Mouse (Mus musculus) heart, postnatal 36 days (tissue): ENCODE data around the gene Rsrc1. TPM values are rescaled to one million over a fixed set of nuclear protein-coding genes. Genes with fewer than 3 reads are reported as not detected.
"Not testable (repeated sequence)": the region's sequence is repeated elsewhere in the genome, so short reads cannot be mapped to it uniquely, and the experiment has no call there.

Source experiments
- DNase-seq, 2 experiments: peaks; one replicate each; pipeline ENCODE4 v3.0.0; 2021 to 2022
- intact Hi-C: fragments of 180-260 bp; cut with DNase I; formaldehyde crosslinking; loops from one replicate; pipeline ENCODE4 v1.15.1; 2025
- total RNA-seq, 2 experiments: library from RNA; stranded (reverse); gene quantifications; 2 replicates each; pipeline ENCODE4 v1.2.3; 2021

The Rsrc1 gene
- total RNA-seq, 2 experiments from 2014 or later: 9.3 to 13.5 TPM

DNA sequence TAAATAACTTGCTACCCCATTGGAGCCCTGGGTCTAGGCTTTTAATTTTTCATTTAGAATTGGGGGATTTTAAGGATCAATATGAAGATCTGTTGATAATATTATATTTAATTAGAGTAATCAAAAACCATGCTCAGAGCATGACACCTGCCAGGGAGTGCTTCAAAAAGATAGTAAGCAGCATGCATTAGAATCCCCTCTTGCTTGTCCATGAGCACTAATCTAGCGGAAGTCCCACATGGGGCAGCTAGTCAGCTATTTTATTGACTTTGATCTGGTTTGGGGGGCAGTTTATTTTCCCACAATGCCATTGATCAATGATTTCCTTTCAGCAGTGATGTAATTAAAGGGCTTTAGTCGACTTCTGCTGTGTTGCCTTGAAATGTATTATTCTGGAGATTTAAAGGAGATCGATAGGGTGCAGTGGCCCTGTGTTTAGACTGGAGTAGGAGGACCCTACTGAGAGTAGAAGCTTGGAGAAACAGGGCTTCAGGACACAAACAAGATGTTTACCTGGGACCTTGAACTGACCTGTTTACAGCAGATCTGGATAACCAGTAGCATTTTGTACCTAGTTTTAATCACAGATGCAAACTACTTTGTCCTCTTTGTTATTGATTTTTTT, 251.5 kb downstream of the Rsrc1 start:
- no peak for DNase-seq
- intact Hi-C loops: no loop called here

DNA sequence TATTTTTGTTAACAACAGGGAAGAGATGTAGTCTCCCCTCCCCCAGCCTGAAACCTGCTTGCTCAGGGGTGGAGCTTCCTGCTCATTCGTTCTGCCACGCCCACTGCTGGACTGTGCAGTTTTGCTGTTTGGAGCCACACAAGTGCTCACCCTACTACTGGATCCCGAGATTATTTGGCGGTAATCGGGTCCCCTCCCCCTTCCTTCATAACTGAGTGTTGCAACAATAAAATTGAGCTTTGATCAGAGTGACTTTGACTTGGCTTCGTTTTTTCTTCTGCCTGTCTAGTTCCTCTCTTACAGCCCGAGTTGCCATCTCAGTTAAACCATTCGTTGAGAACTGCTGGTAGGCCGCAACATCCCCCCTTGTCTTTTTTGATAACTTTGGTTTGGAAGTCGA, 261.3 kb downstream of the Rsrc1 start:
- intact Hi-C loops, DNase-seq: not testable (repeated sequence)

DNA sequence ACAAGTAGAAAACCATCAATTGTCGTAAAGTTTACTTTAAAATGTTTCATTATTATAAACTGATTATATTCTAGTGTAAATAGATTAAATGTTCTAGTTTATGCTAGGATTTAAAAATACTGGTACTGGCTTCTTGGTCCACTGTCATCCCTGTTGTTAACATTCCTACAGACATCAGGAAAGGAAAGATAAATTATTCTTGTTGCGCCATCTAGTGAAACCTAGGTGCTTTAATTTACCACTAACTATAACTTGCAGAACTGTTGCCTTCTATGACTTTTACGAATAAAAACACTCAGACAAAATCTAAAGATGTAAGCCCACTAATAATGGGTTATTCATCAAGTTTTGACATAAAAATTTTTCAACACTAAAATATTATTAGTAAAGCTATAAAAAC, 286.3 kb downstream of the Rsrc1 start:
- intact Hi-C loops: loop anchor here (1.0 to 2.0 kb wide), 2 partner anchors 857 to 935 kb away; no protein-coding TSS in a partner anchor
- DNase-seq: no peak

DNA sequence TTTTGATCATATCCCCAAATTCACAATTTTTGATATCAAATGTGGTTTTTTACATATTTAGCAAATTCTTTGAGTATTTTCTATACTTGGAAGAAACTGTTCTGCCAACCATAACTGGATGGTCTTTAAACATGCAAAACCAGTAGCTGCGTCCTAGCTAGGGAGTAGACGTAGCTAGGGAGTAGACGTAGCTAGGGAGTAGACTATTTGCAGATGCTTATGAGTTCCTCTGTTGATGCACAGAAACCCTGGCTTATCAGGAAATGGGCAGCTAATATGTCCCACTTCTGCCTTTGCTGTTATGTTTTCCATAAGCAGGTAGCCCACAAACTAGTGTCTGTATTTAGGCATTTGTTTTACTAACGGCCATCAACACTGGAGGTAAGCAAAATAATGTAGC, 298.6 kb downstream of the Rsrc1 start:
- no peak for DNase-seq
- intact Hi-C loops: no loop called here

DNA sequence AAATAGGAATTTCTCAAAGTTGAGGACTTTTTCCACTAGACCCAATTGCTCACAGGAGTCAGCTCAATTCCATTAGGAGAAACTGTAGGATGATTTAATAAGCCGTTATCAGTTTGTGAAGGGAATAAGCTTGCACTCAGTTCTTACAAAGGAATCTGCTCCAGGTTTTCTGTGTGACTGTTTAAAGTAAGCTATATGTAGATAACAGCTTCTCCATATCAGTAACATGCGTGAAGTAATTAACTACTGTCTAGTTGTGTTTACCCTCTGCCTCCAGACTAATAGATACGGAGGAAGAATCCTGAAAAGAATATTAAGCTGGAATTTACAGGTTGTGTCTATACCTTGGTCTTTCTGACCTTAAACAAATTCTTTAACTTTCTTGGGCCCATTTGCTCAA, 299.1 kb downstream of the Rsrc1 start:
- intact Hi-C loops: no loop called here
- no peak for DNase-seq

DNA sequence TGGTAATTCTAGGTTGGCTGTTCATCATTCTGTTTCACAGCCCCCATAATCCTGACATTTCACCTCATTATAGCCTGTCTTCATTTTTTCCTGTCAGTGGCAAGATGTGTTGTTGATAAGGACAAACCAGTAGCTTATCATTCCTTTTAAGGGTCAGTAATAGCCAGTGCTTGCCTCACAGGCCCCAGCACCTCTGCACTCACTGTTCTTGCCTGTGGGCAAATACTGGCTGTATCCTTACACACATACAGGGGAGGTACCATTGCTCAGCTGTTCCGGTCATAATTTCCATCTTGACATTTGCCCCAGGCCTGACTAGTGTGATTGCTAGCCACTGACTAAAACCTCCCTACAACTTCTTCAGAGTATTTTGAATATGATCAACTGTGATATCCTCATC, 302.8 kb downstream of the Rsrc1 start:
- intact Hi-C loops: no loop called here
- DNase-seq: no peak

DNA sequence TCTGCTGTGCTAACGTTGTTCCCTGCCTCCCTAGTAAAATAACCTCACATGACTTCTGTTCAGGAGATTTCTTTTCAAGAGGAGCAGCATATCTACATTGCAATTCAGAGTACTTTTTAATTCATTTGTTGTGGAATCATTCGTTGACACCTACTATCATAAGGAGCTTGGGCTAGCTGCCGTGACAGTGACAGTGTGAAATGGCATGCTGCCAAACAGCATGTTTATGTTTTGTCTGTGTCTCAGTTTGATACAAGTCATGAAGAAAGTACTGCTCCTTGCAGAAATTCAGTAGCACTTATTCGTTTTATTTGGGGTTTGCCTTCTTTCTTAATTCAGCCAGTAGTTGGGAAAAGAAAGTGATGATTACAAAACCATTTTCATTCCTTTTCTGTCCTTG, 303.7 kb downstream of the Rsrc1 start:
- no peak for DNase-seq
- intact Hi-C loops: no loop called here

DNA sequence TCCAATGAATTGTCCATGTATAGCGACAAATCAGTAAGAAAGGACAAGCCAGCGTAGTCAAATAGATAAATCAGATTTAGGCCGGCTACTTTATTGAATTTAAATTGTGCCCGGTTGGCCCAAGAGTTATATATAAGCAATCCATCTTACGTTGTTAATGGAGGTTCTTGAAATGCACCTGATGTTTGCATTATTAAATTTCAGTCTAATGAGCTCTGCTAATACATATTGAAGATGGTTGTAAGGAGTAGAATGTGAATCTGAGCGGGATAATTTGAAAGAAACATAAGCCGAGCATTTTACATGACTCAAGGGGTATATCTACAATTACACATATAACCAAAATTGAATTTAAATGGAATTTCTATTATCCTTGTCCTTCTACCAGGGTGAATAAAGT, 307.5 kb downstream of the Rsrc1 start:
- intact Hi-C loops: no loop called here
- DNase-seq: no peak

DNA sequence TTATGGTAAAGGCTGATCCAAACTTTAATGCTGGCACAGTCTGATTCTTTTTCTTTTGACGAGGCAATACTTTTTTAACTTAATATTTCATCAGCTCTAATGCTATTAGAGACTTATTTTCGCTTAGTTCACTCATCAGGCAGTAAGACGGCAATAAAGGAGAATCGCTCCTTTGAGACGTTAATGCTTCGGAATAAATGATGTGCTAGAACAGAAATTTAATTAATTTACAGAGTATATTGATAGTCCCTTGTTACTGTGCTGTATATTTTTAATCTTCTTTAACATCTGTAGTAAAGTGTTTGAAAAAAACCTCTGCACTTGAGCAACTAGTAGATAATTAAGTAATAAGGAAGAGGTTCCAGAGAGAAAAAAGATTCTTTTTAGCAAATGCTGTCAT, 308.3 kb downstream of the Rsrc1 start:
- intact Hi-C loops: no loop called here
- DNase-seq: no peak

DNA sequence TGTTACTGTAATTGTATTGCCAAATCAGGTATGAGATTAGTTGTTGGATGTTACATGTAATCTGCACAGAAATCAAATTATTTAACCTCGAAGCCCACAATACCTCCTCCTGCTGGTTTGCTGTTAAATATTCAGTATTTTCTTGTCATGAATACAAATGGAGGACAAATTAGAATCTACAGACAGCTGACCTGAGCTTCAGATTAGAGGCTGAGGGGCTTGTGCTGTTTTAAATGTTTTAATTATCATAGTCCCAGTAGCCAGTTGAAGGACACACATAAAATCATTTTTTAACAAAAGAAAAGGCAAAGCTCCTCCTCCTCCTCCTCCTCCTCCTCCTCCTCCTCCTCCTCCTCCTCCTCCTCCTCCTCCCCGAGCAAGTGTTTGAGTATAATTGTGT, 327.5 kb downstream of the Rsrc1 start:
- intact Hi-C loops: no loop called here
- no peak for DNase-seq

DNA sequence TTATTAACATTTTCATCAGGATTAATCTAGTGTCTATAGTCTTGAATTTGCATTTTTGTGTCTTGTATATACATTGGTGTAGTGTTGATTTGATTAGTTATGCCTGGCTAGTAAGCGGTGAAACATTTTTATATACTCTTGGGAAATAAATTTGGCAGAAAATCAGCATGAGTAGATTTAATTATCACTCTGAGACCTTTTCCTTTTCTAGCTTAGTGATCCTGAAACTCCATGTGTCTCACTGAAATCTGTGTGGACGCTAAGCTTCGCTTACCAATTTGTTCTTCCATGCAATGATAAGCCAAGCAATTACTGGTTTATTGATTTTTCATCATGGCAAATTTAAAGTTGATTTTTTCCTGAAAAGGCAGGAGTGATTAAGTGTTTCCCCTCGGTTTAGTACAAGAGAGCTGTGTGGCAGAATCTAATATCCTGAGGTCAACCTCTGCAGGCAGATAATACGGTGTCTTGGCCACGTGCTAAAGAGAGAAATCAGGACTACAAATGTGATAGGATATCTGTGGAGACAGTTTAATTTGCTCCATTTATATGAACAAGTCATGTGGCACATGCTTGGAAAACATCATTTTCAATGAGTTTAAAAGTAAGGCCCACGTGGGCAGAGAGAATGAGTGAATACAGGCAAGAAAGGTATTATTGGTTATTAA, 328.6 kb downstream of the Rsrc1 start:
- no peak for DNase-seq
- intact Hi-C loops: no loop called here

DNA sequence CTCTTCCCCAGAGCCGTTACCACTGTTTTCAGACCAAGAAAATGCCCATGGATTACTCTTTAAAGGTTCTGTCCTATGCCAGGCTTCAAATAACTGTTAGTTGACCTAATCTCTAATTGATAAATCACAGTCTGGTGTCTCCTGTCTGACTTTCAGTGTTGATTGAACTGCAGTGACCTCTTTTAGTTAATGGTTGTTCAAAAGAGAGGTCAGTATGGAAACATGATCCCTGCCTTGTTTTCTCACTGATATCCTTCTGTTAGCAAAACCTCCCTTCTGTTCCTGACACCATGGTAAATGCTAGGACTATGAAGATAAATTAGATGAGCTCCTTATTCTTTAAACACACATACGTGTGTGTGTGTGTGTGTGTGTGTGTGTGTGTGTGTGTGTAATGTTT, 330.2 kb downstream of the Rsrc1 start:
- DNase-seq: no peak
- intact Hi-C loops: no loop called here

DNA sequence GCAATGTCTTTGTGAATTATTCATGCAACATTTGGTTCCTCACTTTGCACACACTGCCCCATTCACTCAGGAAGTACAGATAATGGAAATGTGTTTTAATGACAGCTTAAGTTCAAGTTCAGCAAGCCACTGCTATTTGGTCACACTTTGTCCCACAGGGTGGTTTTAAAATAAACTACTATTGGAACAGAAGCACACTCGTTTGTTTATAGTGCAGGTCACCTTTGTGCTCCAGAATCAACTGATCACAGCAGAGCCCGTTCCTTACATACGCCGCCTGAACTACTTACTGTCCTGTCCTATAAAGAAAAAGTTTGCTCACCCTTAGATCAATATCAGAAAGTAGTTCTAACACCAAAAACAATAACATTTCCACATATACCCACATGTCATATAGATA, 341.2 kb downstream of the Rsrc1 start:
- intact Hi-C loops: no loop called here
- DNase-seq: no peak

DNA sequence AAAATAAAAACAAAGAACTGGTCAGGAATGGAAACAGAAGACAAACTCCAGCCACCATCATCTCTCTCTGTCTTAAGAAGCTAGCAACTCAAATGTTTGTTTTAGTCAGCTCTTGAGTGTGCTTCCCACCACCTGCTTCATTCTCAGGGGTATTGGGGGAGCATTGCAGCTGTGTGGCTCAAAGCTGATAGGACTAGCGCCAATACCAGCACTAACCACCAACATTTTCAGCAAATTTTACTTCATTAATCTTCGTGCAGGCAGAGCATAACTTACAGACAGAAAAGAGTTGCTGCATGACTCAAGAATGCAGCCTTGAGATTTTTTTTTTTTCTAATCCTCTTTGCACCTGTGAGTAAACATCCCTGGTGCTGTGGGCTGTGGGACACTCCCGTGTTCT, 358.4 kb downstream of the Rsrc1 start:
- intact Hi-C loops: no loop called here
- DNase-seq: no peak

DNA sequence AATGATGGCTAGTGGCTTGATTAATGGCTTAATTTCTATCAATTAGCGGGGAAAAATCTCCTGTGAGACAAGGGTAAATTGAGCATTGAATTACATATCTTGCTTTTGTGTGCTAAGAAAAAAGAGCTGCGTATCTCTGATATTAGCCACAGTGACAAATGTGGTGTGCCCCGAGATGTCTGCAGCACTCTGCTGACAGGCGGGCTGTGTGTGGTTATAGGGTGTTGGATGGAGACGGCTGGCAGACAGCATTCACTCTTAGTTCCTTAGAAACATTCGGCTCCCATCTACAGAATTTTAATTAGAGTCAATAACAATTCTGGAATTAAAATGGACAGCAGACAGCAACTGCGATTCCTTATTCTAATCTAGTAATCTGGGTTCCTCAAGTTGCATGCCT, 359.7 kb downstream of the Rsrc1 start:
- intact Hi-C loops: loop anchor here (10.0 kb wide), 1 partner anchor 356 kb away; the partner anchor contains the start of genes Rsrc1 and Shox2
- no peak for DNase-seq

DNA sequence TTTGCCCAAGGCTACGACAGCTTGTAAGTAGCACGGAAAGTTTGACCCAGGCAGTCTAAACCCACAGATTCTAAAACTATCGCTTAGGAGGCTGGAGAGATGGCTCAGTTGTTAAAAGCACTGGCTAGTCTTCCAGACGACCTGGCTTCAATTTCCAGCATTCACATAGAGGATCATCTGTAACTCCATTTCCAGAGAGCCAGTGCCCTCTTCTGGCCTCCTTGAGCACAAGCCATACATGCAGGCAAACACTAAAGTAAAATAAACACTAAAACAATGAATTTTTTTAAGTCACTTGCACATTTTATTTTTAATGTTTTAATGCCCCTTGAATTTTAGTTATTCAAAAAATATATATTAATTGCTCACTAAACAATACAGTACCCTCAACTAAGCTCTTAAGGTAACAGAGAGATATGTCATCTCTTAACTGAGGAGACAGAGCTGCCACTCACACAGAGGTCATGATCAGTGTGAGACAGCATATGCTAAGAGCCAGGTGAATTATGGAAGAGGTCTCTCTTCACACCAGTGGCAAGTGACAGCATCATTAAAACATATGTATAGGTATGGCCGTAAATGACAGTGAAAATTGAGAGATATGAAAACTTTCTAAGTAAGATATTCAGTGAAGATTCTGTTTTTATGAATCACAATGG, 361.9 kb downstream of the Rsrc1 start:
- DNase-seq: no peak

DNA sequence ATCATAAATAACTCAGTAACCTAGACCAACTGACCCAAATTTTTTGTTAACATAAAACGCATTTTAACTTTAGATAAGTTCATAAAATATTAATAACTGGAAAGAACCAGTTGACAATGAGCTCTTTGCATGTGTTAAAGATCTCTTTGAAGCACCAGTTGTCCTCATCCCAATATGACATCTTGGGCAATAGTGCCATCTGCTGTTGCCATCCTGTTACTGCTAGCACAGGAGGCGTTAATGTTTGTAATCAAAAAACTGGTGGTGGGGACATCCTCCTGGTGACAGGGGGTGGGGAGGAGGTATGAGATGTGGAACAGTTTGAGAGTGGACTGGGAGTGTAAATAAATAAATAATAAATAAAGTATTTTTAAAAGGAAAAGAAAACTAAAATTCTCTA, 363.4 kb downstream of the Rsrc1 start:
- intact Hi-C loops: loop anchor here (1.0 to 10.0 kb wide), 2 partner anchors 360 to 1012 kb away; partner anchors contain the start of genes Rsrc1 and Shox2
- peak; percentile 32 to 60 for DNase-seq

More for the DNA sequence above, 361.9 kb downstream of the Rsrc1 start:
- intact Hi-C loops: loop anchor here (2.0 to 10.0 kb wide), 2 partner anchors 358 to 932 kb away; partner anchors contain the start of genes Rsrc1 and Shox2

DNA sequence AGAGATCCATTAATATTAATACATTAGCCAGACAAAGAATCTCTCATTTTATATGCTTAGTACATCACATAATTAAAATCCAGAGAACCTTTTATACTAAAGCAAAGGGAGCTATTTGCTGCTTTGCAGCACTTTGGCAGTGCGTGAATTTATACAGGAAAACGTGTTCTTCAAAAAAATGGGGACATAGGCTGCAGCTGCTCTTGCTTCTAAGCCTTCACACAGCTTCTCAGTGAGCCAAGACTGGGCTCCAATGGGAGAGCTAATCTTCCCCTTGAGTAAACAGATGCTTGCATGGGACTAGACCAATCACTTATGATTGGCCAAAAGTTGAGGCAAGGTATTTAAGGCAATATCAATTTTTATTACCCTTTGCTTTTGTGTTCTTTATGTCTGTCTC, 365.5 kb downstream of the Rsrc1 start:
- DNase-seq: no peak
- intact Hi-C loops: loop anchor here (10.0 kb wide), 1 partner anchor 362 kb away; the partner anchor contains the start of genes Rsrc1 and Shox2

DNA sequence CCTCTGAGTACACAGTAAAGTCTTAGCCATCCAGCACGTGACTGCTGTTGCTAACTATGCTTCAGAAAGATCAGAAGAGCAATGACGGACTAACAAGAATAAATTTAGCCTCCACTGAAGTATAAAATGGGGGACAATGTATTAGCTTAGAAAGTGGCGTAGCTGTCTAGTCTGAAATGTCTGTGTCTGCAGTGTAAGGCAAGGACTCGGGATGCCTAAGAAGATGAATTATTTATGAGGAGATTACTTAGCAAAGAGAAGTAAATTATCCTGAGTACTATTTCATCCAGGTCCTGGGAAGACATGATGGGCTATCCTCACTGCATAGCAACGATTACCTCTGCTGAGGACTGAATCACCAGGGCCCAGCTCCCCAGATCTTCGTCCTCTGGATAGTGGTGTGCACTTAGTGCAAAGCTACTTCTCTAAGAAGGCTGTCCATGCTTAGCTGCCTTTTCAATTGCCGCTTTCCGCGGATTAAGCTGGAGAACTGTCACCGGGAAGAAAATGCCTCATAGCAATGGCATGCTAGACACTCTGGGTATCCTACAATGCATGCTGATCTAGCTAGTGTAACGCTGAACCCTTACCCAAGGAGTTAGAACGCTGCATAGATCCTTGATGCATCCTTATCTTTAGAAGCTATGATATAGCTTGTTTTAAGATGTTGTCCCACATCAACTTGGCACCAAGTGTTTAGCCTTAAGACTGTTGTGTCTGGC, 370.4 kb downstream of the Rsrc1 start:
- intact Hi-C loops: loop anchor here (1.0 to 5.0 kb wide), 4 partner anchors 36 to 221 kb away; partner anchors contain the start of gene Gfm1
- DNase-seq: no peak

DNA sequence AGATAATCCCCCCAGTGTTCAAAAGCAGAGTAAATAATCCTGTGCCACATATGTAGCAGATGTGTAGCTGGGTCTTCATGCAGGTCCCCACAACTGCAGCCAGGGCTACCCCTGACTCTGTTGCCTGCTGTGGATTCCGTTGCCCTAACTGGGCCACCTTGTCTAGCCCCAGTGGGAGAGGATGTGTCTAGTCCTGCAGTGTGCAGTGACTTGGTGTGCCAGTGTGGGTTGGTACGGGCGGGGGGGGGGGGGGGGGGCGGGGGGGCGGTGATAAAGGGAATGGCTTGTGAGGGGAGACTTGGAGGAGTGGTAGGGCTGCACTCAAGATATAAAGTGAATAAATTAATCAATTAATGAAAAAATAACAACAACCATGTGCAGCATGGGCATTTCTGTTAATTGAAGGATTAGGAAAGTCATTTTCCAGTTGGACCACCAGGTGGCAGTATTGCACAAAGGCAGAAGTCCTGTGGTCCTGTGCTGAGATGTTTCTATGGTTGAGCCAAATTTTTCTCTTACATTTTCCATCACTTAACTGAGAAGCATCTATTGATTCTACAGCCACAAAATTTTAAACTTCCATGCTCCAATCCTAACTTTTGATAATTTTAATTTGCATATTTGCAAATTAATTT, 371.1 kb downstream of the Rsrc1 start:
- intact Hi-C loops: loop anchor here (1.0 to 5.0 kb wide), 4 partner anchors 35 to 220 kb away; partner anchors contain the start of gene Gfm1
- peak; percentile 34 to 35 for DNase-seq
